Mouse (Mus musculus) cerebellum, adult 2 months (tissue): ENCODE results near the gene Cd5. TPM values are rescaled to one million over a fixed set of nuclear protein-coding genes. Genes with fewer than 3 reads are reported as not detected.

Source experiments
- DNase-seq, 2 experiments: peaks; one replicate each; pipeline ENCODE4 v3.0.0; 2021
- H3K27ac ChIP-seq: fragments of 200-500 bp; 2 replicates; pipeline ENCODE4 v1.5.1; 2012; ENCODE audit warnings: low read length, control low read depth, inconsistent platforms; ENCODE audit not compliant: insufficient read depth
- H3K27me3 ChIP-seq: fragments of 200-500 bp; 2 replicates; pipeline ENCODE4 v1.6.1; 2012; ENCODE audit warnings: inconsistent platforms, mild to moderate bottlenecking, low read length, moderate library complexity; ENCODE audit not compliant: control insufficient read depth, insufficient read depth
- H3K4me1 ChIP-seq: fragments of 200-500 bp; 2 replicates; pipeline ENCODE4 v1.6.1; 2011; ENCODE audit warnings: low read length; ENCODE audit not compliant: control insufficient read depth, insufficient read depth
- H3K4me3 ChIP-seq: fragments of 200-500 bp; replicated peaks from 2 replicates; pipeline ENCODE3; 2011; ENCODE audit warnings: mild to moderate bottlenecking, low read depth, low read length, control low read depth; ENCODE audit not compliant: insufficient read depth
- CTCF ChIP-seq: fragments of 200-500 bp; IDR thresholded peaks from 2 replicates; pipeline ENCODE4 v1.5.1; 2011; ENCODE audit warnings: low read depth, mild to moderate bottlenecking, control low read depth, low read length, moderate library complexity, borderline replicate concordance; ENCODE audit not compliant: insufficient read depth
- POLR2A ChIP-seq: fragments of 200-500 bp; IDR thresholded peaks from 2 replicates; pipeline ENCODE4 v1.6.1; 2011; ENCODE audit warnings: low read length, control low read depth, borderline replicate concordance; ENCODE audit not compliant: insufficient read depth
- WGBS: fragments of 180-500 bp; shearing (Covaris S2); methylation state at CpG from one replicate; pipeline ENCODE4 v1.1.7; 2018; 5-methylcytosine and 5-hydroxymethylcytosine counted together
- polyA plus RNA-seq: library from polyadenylated mRNA; depleted of rRNA; stranded (reverse); fragments of >200 nt; gene quantifications from 2 replicates; pipeline ENCODE4 v1.2.3, GENCODE M21; 2012

Cd5 gene
- polyA plus RNA-seq, 1 experiment: 0.54 TPM

DNA sequence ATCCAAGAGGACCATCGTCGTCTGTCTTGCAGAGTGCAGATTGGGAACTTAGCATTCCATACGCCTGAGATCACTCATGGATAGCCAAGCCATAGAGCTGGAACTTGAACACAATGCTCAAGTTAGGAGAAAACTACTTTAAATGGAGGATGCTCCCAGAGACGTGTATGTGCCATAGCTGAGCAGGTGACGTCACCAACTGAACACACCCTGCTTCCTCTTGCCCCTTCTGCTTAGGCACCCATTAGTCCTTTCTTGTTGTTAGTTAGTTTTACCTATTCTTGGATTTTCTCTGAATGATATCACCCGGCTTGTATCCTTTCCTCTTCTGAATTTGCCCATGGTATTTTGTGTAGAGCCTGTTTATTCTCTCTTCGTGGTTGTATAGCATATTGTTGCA is 8.4 kb upstream of the Cd5 start:
- TF ChIP-seq POLR2A (no peak), CTCF (no peak)
- 92% methylated on average over 7 of the region's 7 CpGs for WGBS
- DNase-seq: no peak
- H3K27me3 ChIP-seq: no peaks in the 10 kb centered on the region
- H3K4me1 ChIP-seq: no peaks in the 10 kb centered on the region
- H3K27ac ChIP-seq: no peak overlapping the region
- H3K4me3 ChIP-seq: no peak overlapping the region

DNA sequence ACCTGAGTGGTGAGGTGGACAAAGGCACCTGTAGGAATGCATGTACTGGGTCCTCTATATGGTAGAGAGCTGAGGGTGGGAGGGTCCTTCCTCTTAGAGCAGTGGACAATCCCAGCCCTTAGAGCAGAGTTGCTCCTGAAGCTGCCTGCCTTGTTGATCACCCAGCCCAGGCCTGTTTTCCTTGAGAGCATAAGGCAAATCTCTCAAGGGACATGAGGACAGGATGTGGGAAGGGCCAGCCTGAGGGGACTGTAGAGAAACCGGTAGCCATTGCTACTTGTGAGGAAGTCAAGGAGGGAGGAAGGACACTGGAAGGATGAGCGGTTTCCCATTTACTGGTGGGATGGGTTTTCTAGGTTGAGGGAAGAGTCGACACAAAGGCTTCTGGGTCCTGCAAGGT is 3.8 kb upstream of the Cd5 start:
- 86% methylated on average over 3 of the region's 3 CpGs for WGBS

GRCm38 (mm10) chr19:10742145-10742544 is 3.3 kb upstream of the Cd5 start:
- no peak for TF ChIP-seq POLR2A
- no peak for TF ChIP-seq CTCF
- 88% methylated on average over 6 of the region's 6 CpGs for WGBS
- no peak overlapping the region for H3K27ac ChIP-seq
- no peak overlapping the region for H3K4me3 ChIP-seq
- H3K27me3 ChIP-seq: no peaks in the 10 kb centered on the region
- peaks cover 2% of the 10 kb centered on the region; the same call in 1 of the 2 replicates for H3K4me1 ChIP-seq
- DNase-seq: no peak

More for the DNA sequence above, 3.8 kb upstream of the Cd5 start:
- Histone ChIP-seq H3K27me3 (no peaks in the 10 kb centered on the region), H3K4me3 (no peak overlapping the region), H3K4me1 (peaks cover 2% of the 10 kb centered on the region; the same call in 1 of the 2 replicates), H3K27ac (no peak overlapping the region)
- no peak for TF ChIP-seq CTCF
- TF ChIP-seq POLR2A: no peak
- DNase-seq: no peak

- Histone ChIP-seq H3K27me3 (no peaks in the 10 kb centered on the region), H3K4me3 (no peak overlapping the region), H3K27ac (no peak overlapping the region), H3K4me1 (peaks cover 2% of the 10 kb centered on the region; the same call in 1 of the 2 replicates)
- TF ChIP-seq POLR2A: no peak
- TF ChIP-seq CTCF: no peak
- DNase-seq: no peak
- WGBS: 64% methylated on average over 11 of the region's 11 CpGs
Measured at GRCm38 (mm10) chr19:10740641-10741440, 2.0 kb upstream of the Cd5 start.

DNA sequence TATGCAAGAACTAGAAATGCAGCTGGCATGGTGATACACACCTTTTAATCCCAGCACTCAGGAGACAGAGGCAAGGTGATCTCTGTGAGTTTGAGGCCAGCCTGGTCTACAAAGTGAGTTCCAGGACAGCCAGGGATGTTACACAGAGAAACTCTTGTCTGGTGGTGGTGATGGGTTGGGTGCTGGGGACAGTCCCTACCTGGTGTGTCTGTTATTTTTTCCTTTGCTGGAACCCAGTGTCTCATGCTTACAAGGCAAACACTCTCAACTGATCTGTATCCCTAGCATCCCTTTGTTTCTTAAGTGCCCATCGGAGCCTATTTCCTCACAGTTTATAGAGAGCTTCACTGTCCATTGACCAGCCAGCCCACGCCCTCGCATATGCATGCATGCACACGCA is 1.1 kb upstream of the Cd5 start:
- no peak for TF ChIP-seq POLR2A
- no peak for TF ChIP-seq CTCF
- 93% methylated on average over 4 of the region's 4 CpGs for WGBS

GRCm38 (mm10) chr19:10738038-10738437 is 764 bp downstream of the Cd5 start:
- 93% methylated on average over 6 of the region's 6 CpGs for WGBS
- DNase-seq: no peak
- no peak for TF ChIP-seq POLR2A
- TF ChIP-seq CTCF: no peak

More for the DNA sequence above, 1.1 kb upstream of the Cd5 start:
- no peak overlapping the region for H3K4me3 ChIP-seq
- H3K27ac ChIP-seq: no peak overlapping the region
- peaks cover 2% of the 10 kb centered on the region; the same call in 1 of the 2 replicates for H3K4me1 ChIP-seq
- no peaks in the 10 kb centered on the region for H3K27me3 ChIP-seq
- no peak for DNase-seq

DNA sequence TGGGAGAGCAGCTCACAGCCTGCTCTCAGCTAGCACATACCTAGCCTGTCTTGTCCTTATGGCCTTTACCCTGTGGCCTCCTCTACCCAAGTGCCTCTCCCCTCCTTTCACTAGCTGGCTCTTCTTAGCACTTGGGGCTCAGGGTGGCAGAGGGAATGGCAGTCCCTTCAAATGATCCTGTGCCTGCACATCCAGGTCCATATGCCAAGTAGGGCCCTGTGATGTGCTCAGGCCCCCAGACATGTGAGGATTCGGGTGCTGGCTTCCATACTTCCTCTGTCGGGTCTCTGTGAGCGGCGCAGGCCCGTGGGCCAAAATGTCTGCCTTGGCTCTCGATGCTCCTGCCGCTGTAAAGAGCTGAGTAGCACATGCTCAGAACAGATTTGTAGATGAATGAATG is 2.9 kb downstream of the Cd5 start:
- Histone ChIP-seq H3K4me3 (no peak overlapping the region), H3K27ac (no peak overlapping the region), H3K27me3 (no peaks in the 10 kb centered on the region), H3K4me1 (peaks cover 13% of the 10 kb centered on the region)
- TF ChIP-seq CTCF: no peak
- no peak for TF ChIP-seq POLR2A
- WGBS: 94% methylated on average over 7 of the region's 7 CpGs
- DNase-seq: no peak

More at GRCm38 (mm10) chr19:10738038-10738437, 764 bp downstream of the Cd5 start:
- H3K27ac ChIP-seq: no peak overlapping the region
- H3K27me3 ChIP-seq: no peaks in the 10 kb centered on the region
- no peak overlapping the region for H3K4me3 ChIP-seq
- peaks cover 8% of the 10 kb centered on the region for H3K4me1 ChIP-seq

- H3K4me3 ChIP-seq: no peak overlapping the region
- no peak for DNase-seq
- WGBS: 98% methylated on average over 3 of the region's 3 CpGs
- H3K27me3 ChIP-seq: no peaks in the 10 kb centered on the region
- no peak for TF ChIP-seq CTCF
- TF ChIP-seq POLR2A: no peak
- no peak overlapping the region for H3K27ac ChIP-seq
- peaks cover 13% of the 10 kb centered on the region for H3K4me1 ChIP-seq
Measured at GRCm38 (mm10) chr19:10735061-10735460, 3.7 kb downstream of the Cd5 start.
